Mouse (Mus musculus): ENCODE data around the gene Ccdc62.

DNA sequence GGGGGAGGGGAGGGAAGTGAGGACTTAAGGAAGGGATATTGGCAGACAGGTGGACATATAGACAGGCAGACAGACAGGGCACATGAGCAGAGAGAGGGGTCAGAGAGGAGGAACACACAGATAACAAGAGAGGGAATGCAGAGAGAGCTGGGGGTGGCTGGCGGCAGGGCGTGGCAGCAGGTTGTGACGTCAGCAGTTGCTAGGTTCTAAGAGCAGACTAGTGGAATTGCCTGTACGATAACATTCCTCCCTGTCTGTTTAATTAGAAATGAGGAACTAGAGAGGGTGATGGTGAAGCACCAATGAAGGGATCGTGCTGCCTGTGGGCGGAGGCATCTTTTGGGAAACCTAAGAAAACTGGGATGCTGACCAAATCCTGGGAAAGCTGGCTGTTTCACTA is 38.8 kb upstream of the Ccdc62 start:
- TF ChIP-seq POLR2A (IDR thresholded peaks at IDR 0.05; ENCODE audit: control insufficient read depth, extremely low read depth, insufficient read depth, low read length, poor library complexity) (no peak), CTCF (IDR thresholded peaks at IDR 0.05; ENCODE audit: borderline replicate concordance, control insufficient read depth, extremely low read depth, insufficient read depth, low read length, poor library complexity) (no peak)
